Mouse (Mus musculus) neural tube, embryonic 11.5 days (tissue): ENCODE data around the gene Ppfia4. TPM values are rescaled to one million over a fixed set of nuclear protein-coding genes. Genes with fewer than 3 reads are reported as not detected.

Source experiments
- ATAC-seq: fragments of 200-750 bp; cut with Nextera tagmentation; 2 replicates; pipeline ENCODE4 v1.8.0; 2017; ENCODE audit warnings: moderate number of reproducible peaks, mild to moderate bottlenecking, moderate TSS enrichment, moderate library complexity; ENCODE audit not compliant: insufficient read depth, low FRiP score, low TSS enrichment
- DNase-seq: peaks from one replicate; pipeline ENCODE4 v3.0.0-alpha.2; 2015; ENCODE audit warnings: low spot score
- H3K27ac ChIP-seq: fragments of 300-500 bp; sonication (generic); 2 replicates; pipeline ENCODE4 v1.5.1; 2014; ENCODE audit warnings: low read depth, mild to moderate bottlenecking, low read length
- H3K27me3 ChIP-seq: fragments of 300-500 bp; sonication (generic); 2 replicates; pipeline ENCODE4 v1.6.1; 2014; ENCODE audit warnings: mild to moderate bottlenecking, low read length, mixed read lengths; ENCODE audit not compliant: control insufficient read depth, insufficient read depth
- H3K36me3 ChIP-seq: fragments of 300-500 bp; sonication (generic); 2 replicates; pipeline ENCODE4 v1.6.1; 2014; ENCODE audit warnings: mild to moderate bottlenecking, low read length, moderate library complexity, mixed read lengths; ENCODE audit not compliant: control insufficient read depth, insufficient read depth
- H3K4me1 ChIP-seq: fragments of 300-500 bp; sonication (generic); 2 replicates; pipeline ENCODE4 v1.6.1; 2014; ENCODE audit warnings: low read length, mixed read lengths; ENCODE audit not compliant: control insufficient read depth, insufficient read depth
- H3K4me2 ChIP-seq: fragments of 300-500 bp; sonication (generic); 2 replicates; pipeline ENCODE4 v1.6.1; 2014; ENCODE audit warnings: low read depth, mild to moderate bottlenecking, moderate library complexity
- H3K4me3 ChIP-seq: fragments of 300-500 bp; sonication (generic); 2 replicates; pipeline ENCODE4 v1.5.1; 2014; ENCODE audit warnings: low read depth, low read length
- H3K9ac ChIP-seq: fragments of 300-500 bp; sonication (generic); 2 replicates; pipeline ENCODE4 v1.6.1; 2014; ENCODE audit warnings: mild to moderate bottlenecking, low read length
- H3K9me3 ChIP-seq: fragments of 300-500 bp; sonication (generic); 2 replicates; pipeline ENCODE4 v1.6.1; 2016; ENCODE audit warnings: low read length; ENCODE audit not compliant: control insufficient read depth
- WGBS: fragments of 180-500 bp; shearing (Covaris S2); extraction: QIAGEN DNeasy Blood & Tissue Kit; methylation state at CpG from one replicate; pipeline ENCODE4 v1.1.7; 2014; 5-methylcytosine and 5-hydroxymethylcytosine counted together
- polyA plus RNA-seq: library from polyadenylated mRNA; unstranded; fragments of >200 nt; fragmentation: Nextera tagmentation; extraction: Ambion mirVana; gene quantifications from 2 replicates; pipeline ENCODE4 v1.2.1, GENCODE M21; 2014

Gene Ppfia4
- polyA plus RNA-seq, 1 experiment from 2014 or later: 3.9 TPM

DNA sequence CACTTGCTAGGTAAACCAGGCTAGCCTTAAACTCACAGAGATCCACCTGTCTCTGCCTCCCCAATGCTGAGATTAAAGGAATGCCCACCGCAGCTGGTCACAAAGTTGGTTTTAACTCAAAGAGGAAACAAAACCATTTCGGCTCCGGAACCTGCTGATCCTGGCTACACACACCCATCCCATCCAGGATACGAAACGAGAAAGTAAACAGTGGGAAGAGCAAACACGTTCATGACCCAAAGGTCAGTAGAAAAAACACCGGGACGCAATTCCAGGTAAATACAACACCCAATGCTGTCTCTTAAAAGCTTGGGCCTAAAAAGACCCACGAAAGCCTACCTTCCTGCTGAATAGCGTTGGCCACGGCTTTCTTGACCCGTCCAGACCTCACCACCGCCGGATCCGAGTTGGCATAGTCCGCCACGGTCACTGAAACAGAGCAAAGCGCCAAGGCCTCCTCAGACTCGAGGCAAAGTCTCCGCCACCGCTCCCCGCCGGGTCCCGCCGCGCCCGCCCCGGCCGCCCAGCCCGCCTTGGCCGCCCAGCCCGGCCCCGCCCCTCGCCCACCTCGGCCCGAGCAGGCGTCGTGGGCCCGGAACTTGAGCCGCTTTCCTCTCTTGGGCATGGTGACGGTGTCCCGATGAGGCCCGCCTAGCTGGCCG lies 28.6 kb upstream of the Ppfia4 start:
- ATAC-seq: no peak; the same call in 1 of the 2 replicates
- Histone ChIP-seq H3K4me3 (peak overlapping the region; percentile 84), H3K27ac (peak overlapping the region; percentile 67; the same call in 1 of the 2 replicates)

DNA sequence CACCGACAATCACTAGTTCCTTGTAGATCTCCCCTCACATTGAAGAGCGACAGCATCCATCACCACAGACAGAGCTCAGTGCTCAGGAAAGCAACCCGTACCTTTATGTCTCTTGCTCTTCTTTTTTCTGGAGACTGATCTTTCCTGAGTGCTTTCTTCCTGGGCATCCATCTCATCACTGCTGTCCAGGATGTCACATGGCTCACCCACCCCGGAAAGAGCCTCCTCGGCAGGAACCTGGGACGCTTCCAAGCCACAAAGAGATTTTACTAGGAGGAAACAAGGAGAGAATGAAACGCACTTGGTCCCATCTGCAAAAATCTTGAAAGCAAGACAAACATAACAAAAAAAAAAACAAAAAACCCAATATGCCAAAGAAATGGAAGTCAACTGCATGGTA lies 27.9 kb upstream of the Ppfia4 start:
- no peak for ATAC-seq
- no peak for DNase-seq
- H3K4me2 ChIP-seq: peak overlapping the region; percentile 80
- H3K9me3 ChIP-seq: no peaks in the 10 kb centered on the region
- no peaks in the 10 kb centered on the region for H3K27me3 ChIP-seq
- H3K4me3 ChIP-seq: peak overlapping the region; percentile 84
- peak overlapping the region; percentile 95 for H3K9ac ChIP-seq
- H3K27ac ChIP-seq: no peak overlapping the region
- H3K36me3 ChIP-seq: peaks cover 7% of the 10 kb centered on the region
- WGBS: 86% methylated on average over 7 of the region's 7 CpGs
- peaks cover 4% of the 10 kb centered on the region for H3K4me1 ChIP-seq

More for the DNA sequence above, 28.6 kb upstream of the Ppfia4 start:
- Histone ChIP-seq H3K36me3 (peaks cover 7% of the 10 kb centered on the region), H3K4me1 (peaks cover 4% of the 10 kb centered on the region), H3K27me3 (no peaks in the 10 kb centered on the region), H3K9ac (peak overlapping the region; percentile 95), H3K9me3 (no peaks in the 10 kb centered on the region), H3K4me2 (peak overlapping the region; percentile 80)
- WGBS: 2% methylated on average over 40 of the region's 44 CpGs
- DNase-seq: no peak

DNA sequence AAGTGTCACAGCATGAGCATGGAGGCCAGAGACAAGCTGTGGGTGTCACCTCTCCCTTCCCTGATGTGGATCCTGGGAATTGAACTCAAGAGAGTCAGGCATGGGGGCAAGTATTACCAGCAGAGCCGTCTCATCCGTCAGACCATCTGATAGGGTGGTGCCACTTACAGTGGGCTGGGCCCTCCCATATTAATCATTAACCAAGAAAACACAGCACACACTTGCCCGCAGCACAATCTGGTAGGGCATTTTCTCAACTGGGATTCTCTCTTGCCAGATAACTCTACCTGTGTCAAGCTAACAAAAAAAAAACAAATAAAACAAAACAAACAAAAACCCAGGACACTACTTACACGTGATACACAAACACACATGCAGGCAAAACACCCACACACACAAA lies 24.7 kb upstream of the Ppfia4 start:
- H3K36me3 ChIP-seq: peaks cover 13% of the 10 kb centered on the region
- 72% methylated on average over 4 of the region's 4 CpGs for WGBS
- no peak overlapping the region for H3K4me2 ChIP-seq
- H3K4me1 ChIP-seq: peaks cover 4% of the 10 kb centered on the region
- H3K9me3 ChIP-seq: no peaks in the 10 kb centered on the region
- no peak for DNase-seq
- no peaks in the 10 kb centered on the region for H3K27me3 ChIP-seq
- no peak overlapping the region for H3K9ac ChIP-seq
- no peak overlapping the region for H3K27ac ChIP-seq
- ATAC-seq: no peak
- no peak overlapping the region for H3K4me3 ChIP-seq

DNA sequence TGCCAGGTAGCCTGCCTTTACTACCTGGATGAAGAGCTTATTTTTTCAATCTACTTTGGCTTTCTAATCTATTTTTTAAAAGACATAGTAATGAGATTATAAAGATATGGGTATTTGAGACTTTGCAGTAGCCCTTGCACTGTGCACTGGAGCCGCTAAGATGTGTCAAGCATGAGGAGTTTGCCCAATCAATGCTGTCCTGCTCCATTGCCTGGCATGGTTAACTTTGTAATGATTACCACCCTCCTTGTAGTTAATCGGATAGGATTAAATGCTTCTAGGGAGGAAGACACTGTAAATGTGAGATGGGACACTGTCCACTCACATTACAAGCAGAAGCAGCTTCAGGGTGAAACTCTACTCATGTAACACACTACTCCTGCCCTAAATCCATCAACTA lies 20.6 kb upstream of the Ppfia4 start:
- peaks cover 16% of the 10 kb centered on the region for H3K36me3 ChIP-seq
- ATAC-seq: no peak

DNA sequence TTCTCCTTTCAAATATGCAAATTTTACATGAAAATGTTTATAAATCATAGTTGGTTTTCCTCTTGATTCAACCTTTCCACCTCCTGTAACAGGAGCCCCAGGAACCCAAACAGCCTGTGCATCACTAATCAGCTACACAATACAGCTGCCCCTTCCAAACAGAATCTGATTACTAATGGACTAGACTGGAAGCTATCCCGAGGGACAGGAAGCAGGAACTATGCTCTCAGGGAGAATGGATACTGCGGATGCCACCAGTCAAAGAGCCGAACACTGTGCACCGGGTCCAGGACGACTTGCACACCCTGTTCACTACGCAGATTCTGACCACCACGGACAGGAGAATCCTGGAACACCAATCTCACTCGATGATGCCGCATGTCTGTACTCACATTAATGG lies 15.1 kb upstream of the Ppfia4 start:
- ATAC-seq (no peak), DNase-seq (no peak)
- Histone ChIP-seq H3K36me3 (peaks cover 13% of the 10 kb centered on the region), H3K9me3 (no peaks in the 10 kb centered on the region), H3K4me3 (no peak overlapping the region), H3K4me1 (peaks cover 3% of the 10 kb centered on the region; the same call in 1 of the 2 replicates), H3K27ac (no peak overlapping the region), H3K27me3 (no peaks in the 10 kb centered on the region), H3K4me2 (no peak overlapping the region), H3K9ac (no peak overlapping the region)
- 88% methylated on average over 9 of the region's 9 CpGs for WGBS

More for the DNA sequence above, 20.6 kb upstream of the Ppfia4 start:
- H3K4me2 ChIP-seq: no peak overlapping the region
- H3K27me3 ChIP-seq: no peaks in the 10 kb centered on the region
- H3K9me3 ChIP-seq: no peaks in the 10 kb centered on the region
- H3K4me3 ChIP-seq: no peak overlapping the region
- no peak for DNase-seq
- H3K4me1 ChIP-seq: no peaks in the 10 kb centered on the region
- no peak overlapping the region for H3K27ac ChIP-seq
- no peak overlapping the region for H3K9ac ChIP-seq
- 95% methylated on average over 2 of the region's 2 CpGs for WGBS

DNA sequence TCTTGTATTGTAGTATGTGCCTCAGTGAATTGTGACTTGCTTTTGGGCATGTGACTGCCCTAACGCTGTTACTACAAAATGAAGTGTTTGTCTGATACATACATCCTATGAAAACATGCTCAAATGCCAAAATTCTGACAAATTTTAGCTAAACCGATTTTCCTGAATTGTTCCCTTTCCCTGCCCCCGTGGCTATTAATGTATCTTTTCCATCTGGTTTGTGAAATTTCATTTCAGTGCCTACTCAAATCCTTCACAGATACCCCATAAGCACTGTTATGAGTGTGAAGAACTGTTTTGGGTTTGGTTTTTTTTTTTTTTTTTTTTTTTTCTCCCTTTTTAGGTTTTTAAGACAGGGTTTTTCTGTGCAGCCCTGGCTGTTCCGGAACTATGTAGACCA lies 12.3 kb upstream of the Ppfia4 start:
- WGBS: 72% methylated on average over 4 of the region's 4 CpGs
- no peak overlapping the region for H3K4me3 ChIP-seq
- no peak; the same call in 1 of the 2 replicates for ATAC-seq

DNA sequence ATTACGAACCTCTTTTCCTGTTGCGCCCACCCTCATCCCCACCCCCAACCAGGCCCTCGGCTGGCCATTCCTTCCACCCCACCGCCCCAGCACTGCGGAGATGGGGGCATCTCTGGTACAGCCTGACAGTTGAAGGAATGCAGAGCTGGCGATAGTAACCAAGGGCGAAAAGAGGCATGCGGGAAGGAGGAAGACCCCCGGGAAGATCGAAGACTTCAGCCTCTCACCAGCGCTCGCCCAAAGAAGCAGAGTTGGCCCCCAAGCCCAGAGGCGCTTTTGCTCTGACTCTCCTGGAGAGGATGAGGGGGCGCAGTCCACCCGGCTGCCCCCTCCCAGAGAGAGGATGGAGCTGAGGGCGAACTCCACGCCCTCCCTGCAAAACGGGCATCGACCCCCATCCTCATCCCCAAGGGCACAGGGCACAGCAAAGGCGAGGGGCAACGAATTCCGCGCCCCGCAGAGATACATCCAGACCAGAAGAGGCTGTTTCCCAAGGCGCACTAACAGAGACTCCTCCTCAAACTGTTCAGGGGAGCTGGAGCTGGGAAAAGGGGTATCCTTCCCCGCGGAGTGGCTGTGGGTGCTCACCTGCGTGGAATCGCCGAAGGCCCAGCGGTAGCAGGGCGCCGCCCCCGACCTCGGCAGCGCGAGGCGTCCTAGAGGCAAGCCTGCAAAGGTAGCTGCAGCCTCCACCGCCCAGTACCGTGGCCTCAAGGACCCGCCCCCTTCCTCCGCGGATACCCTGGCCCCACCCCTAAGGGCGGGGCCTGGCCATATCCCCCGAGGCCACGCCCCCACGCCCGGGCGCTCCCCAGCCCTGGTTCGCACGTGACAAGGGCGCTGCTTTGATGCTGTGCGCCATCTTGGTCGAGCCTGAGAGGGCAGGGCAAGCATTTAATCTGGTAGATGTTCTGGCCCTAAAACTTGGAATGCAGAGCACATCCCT lies 11.6 kb upstream of the Ppfia4 start:
- H3K4me3 ChIP-seq: peak overlapping the region; percentile 39
- peak; percentile 94 for ATAC-seq
- WGBS: under 1% methylated on average over 51 of the region's 54 CpGs

More for the DNA sequence above, 12.3 kb upstream of the Ppfia4 start:
- Histone ChIP-seq H3K27ac (no peak overlapping the region), H3K9me3 (no peaks in the 10 kb centered on the region), H3K9ac (no peak overlapping the region), H3K36me3 (peaks cover 5% of the 10 kb centered on the region; the same call in 1 of the 2 replicates), H3K4me2 (peak overlapping the region; percentile 81), H3K27me3 (no peaks in the 10 kb centered on the region), H3K4me1 (peaks cover 3% of the 10 kb centered on the region; the same call in 1 of the 2 replicates)
- no peak for DNase-seq

DNA sequence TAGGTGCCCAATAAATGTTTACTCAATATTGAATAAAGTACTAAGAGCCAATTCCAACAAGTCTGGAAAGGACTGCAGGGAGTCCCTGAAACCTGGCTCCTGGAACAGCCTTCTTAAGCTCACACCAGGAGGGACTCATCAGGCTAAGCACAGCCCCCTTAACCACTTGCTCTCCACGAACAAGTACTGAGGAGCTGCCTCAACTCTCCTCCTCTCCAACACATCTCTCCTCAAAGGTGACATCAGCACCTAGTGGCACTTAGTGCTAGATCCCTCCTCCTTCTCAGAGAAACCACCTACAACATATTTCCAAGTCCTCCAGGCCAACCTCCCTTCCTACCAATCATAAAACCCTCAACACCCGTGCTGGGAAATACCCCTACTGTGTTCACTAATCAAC lies 10.8 kb upstream of the Ppfia4 start:
- no peak for ATAC-seq
- DNase-seq: no peak
- H3K4me2 ChIP-seq: peak overlapping the region; percentile 81
- H3K9me3 ChIP-seq: no peaks in the 10 kb centered on the region
- no peaks in the 10 kb centered on the region for H3K27me3 ChIP-seq
- H3K4me1 ChIP-seq: peaks cover 3% of the 10 kb centered on the region; the same call in 1 of the 2 replicates
- WGBS: 3% methylated on average over 2 of the region's 2 CpGs
- no peak overlapping the region for H3K27ac ChIP-seq
- H3K36me3 ChIP-seq: peaks cover 5% of the 10 kb centered on the region; the same call in 1 of the 2 replicates
- no peak overlapping the region for H3K9ac ChIP-seq
- H3K4me3 ChIP-seq: peak overlapping the region; percentile 39

More for the DNA sequence above, 11.6 kb upstream of the Ppfia4 start:
- Histone ChIP-seq H3K9me3 (no peaks in the 10 kb centered on the region), H3K9ac (peak overlapping the region; percentile 50), H3K4me1 (peaks cover 3% of the 10 kb centered on the region; the same call in 1 of the 2 replicates), H3K27ac (no peak overlapping the region), H3K4me2 (peak overlapping the region; percentile 81), H3K36me3 (peaks cover 5% of the 10 kb centered on the region; the same call in 1 of the 2 replicates), H3K27me3 (no peaks in the 10 kb centered on the region)
- DNase-seq: peak; percentile 95
